Mouse (Mus musculus) liver, embryonic 16.5 days (tissue): ENCODE data around the gene Zfp592. TPM values are rescaled to one million over a fixed set of nuclear protein-coding genes. Genes with fewer than 3 reads are reported as not detected.

Source experiments
- ATAC-seq: fragments of 200-750 bp; cut with Nextera tagmentation; 2 replicates; pipeline ENCODE4 v1.8.0; 2017; ENCODE audit warnings: low read depth, mild to moderate bottlenecking, moderate number of reproducible peaks, moderate library complexity
- H3K27ac ChIP-seq: fragments of 300-500 bp; sonication (generic); 2 replicates; pipeline ENCODE4 v1.5.1; 2014; ENCODE audit warnings: mild to moderate bottlenecking, low read length
- H3K27me3 ChIP-seq: fragments of 300-500 bp; sonication (generic); 2 replicates; pipeline ENCODE4 v1.6.1; 2014; ENCODE audit warnings: low read depth, low read length, mixed read lengths; ENCODE audit not compliant: control insufficient read depth, insufficient read depth
- H3K36me3 ChIP-seq: fragments of 300-500 bp; sonication (generic); 2 replicates; pipeline ENCODE4 v1.6.1; 2014; ENCODE audit warnings: mild to moderate bottlenecking; ENCODE audit not compliant: control insufficient read depth, insufficient read depth
- H3K4me1 ChIP-seq: fragments of 300-500 bp; sonication (generic); 2 replicates; pipeline ENCODE4 v1.6.1; 2014; ENCODE audit warnings: low read depth, low read length, mixed read lengths; ENCODE audit not compliant: control insufficient read depth
- H3K4me2 ChIP-seq: fragments of 300-500 bp; sonication (generic); 2 replicates; pipeline ENCODE4 v1.6.1; 2014; ENCODE audit warnings: low read depth, low read length, mixed read lengths
- H3K4me3 ChIP-seq: fragments of 300-500 bp; sonication (generic); 2 replicates; pipeline ENCODE4 v1.5.1; 2014; ENCODE audit warnings: low read depth, mild to moderate bottlenecking, low read length
- H3K9ac ChIP-seq: fragments of 300-500 bp; sonication (generic); 2 replicates; pipeline ENCODE4 v1.6.1; 2014; ENCODE audit warnings: low read depth, low read length
- H3K9me3 ChIP-seq: fragments of 300-500 bp; sonication (generic); replicated peaks from 2 replicates; pipeline ENCODE4 v1.6.1; 2016; ENCODE audit warnings: low read length; ENCODE audit not compliant: control insufficient read depth
- WGBS: fragments of 180-500 bp; shearing (Covaris S2); extraction: QIAGEN DNeasy Blood & Tissue Kit; methylation state at CpG from one replicate; pipeline ENCODE4 v1.1.7; 2014; ENCODE audit not compliant: insufficient replicate concordance; 5-methylcytosine and 5-hydroxymethylcytosine counted together
- polyA plus RNA-seq: library from polyadenylated mRNA; unstranded; fragments of >200 nt; fragmentation: Nextera tagmentation; extraction: Ambion mirVana; gene quantifications from 2 replicates; pipeline ENCODE4 v1.2.1, GENCODE M21; 2015

The Zfp592 gene
- 7.1 and 8.1 TPM in 2 replicates for polyA plus RNA-seq

- no peaks in the 10 kb centered on the region for H3K36me3 ChIP-seq
- WGBS, result under 1% methylated on average over 49 of the region's 102 CpGs
- peak; percentile 93 for ATAC-seq
Measured at GRCm38 (mm10) chr7:80992980-80993833, at the start of gene Zfp592. Zfp592 (plus strand) TSS chr7:80993681.

DNA sequence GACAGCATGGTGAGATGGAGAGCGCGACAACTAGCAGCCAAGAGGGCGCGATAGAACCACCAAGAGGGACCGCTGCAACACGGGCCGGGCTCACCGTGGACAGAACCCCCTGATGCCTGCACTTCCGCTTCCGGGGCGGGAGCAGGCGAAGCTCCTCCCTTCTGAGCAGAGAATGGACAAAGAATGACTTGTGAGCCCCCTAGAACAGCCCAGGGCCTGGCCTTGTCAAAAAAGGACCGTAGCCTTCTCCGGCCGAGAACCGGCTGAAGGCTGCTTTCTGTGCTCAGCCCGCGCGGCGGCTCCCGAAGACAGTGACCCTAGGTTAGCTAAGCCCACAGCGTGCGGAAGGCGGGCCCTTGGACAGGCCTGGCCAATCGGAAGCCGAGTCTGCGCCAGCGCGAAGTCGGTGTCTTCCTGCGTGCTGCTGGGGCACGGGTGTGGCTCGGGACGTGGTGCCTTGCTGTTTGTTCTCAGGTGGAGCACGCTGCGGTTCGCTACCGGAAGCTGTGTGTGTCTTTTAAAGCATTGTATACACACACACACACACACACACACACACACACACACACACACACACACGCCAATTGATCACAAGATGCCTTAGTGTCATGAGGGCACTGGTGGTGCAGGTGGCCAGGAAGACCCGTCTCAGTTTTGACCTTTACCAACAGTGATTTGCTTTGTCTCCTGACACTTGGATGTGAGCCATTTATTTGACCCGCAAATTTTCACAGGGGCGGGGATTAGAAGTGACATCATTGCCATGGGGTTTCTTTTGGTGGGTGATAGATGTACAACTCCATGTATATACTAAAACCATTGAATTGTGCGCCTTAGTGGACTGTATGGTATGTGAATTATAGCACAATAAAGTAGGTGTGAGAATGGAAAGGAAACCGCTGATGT lies 45.8 kb upstream of the Zfp592 start, which contains the start of gene Sec11a:
TSS of gene Sec11a (minus strand) at position 336 of the 906 bp plus-strand sequence.
- H3K36me3 ChIP-seq, result no peaks in the 10 kb centered on the region
- 2% methylated on average over 44 of the region's 44 CpGs for WGBS
- peaks cover 22% of the 10 kb centered on the region for H3K4me1 ChIP-seq
- H3K4me3 ChIP-seq, result peak within 1 kb of the TSS; percentile 91
- H3K4me2 ChIP-seq, result peak within 1 kb of the TSS; percentile 86
- H3K27ac ChIP-seq, result peak within 1 kb of the TSS; percentile 77
- H3K27me3 ChIP-seq, result no peaks in the 10 kb centered on the region
- ATAC-seq, result peak; percentile 100
- no peaks in the 10 kb centered on the region for H3K9me3 ChIP-seq
- peak within 1 kb of the TSS; percentile 88 for H3K9ac ChIP-seq

More at GRCm38 (mm10) chr7:80992980-80993833, at the start of gene Zfp592:
- H3K9me3 ChIP-seq, result no peaks in the 10 kb centered on the region
- H3K9ac ChIP-seq, result peak within 1 kb of the TSS; percentile 98
- no peaks in the 10 kb centered on the region for H3K27me3 ChIP-seq
- peak within 1 kb of the TSS; percentile 95 for H3K4me2 ChIP-seq
- peak within 1 kb of the TSS; percentile 91 for H3K27ac ChIP-seq
- H3K4me3 ChIP-seq, result peak within 1 kb of the TSS; percentile 96
- H3K4me1 ChIP-seq, result peaks cover 62% of the 10 kb centered on the region

GRCm38 (mm10) chr7:80951461-80951860 lies 42.0 kb upstream of the Zfp592 start:
- H3K4me1 ChIP-seq, result peaks cover 7% of the 10 kb centered on the region
- WGBS, result 65% methylated on average over 4 of the region's 4 CpGs
- no peaks in the 10 kb centered on the region for H3K9me3 ChIP-seq
- H3K27ac ChIP-seq, result no peak overlapping the region
- no peak overlapping the region for H3K9ac ChIP-seq
- no peaks in the 10 kb centered on the region for H3K36me3 ChIP-seq
- H3K27me3 ChIP-seq, result no peaks in the 10 kb centered on the region
- no peak overlapping the region for H3K4me2 ChIP-seq
- no peak overlapping the region for H3K4me3 ChIP-seq
- ATAC-seq, result no peak

DNA sequence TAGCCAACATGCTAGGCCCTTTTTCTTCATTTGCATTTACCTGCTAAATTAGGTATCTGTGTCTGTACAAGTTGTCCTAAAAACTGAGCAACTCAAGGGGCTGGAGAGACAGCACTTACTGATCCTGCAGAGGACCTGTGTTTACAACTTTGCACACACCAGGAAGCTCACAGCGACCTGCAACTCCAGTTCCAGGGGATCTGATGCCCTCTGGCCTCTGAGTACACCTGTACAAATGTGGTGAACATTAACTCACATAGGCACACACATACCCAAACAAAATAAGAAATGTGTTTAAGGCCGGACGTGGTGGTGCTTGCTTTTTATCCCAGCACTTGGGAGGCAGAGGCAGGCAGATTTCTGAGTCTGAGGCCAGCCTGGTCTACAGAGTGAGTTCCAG lies 41.3 kb upstream of the Zfp592 start:
- Histone ChIP-seq H3K27ac (no peak overlapping the region), H3K36me3 (no peaks in the 10 kb centered on the region), H3K9me3 (no peaks in the 10 kb centered on the region), H3K27me3 (no peaks in the 10 kb centered on the region), H3K4me1 (peaks cover 3% of the 10 kb centered on the region), H3K4me3 (no peak overlapping the region), H3K4me2 (no peak overlapping the region), H3K9ac (no peak overlapping the region)
- ATAC-seq, result no peak
- 40% methylated on average over 3 of the region's 3 CpGs for WGBS

DNA sequence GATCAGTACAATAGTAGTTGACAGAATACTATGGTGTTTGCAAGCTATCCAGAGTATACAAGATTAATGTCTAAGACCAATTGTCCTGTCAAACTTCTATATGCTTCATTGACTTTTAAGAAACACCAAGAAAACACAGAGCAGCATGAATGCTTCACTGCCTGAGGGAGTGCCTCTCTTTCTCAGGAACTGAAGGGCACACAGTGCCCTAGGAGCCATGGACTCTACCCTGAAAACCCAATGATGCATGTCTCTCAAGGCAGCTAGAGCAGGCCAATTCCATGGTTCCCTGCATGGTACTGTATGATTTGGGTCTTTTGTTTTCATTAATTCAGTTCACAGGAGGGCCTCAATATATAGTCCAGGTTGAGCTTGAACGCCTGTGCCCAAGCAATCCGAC lies 39.2 kb upstream of the Zfp592 start:
- no peaks in the 10 kb centered on the region for H3K9me3 ChIP-seq
- H3K9ac ChIP-seq, result no peak overlapping the region
- no peaks in the 10 kb centered on the region for H3K4me1 ChIP-seq
- no peak for ATAC-seq
- 77% methylated on average over 2 of the region's 2 CpGs for WGBS
- no peak overlapping the region for H3K4me3 ChIP-seq
- no peak overlapping the region for H3K27ac ChIP-seq
- no peaks in the 10 kb centered on the region for H3K27me3 ChIP-seq
- H3K4me2 ChIP-seq, result no peak overlapping the region
- H3K36me3 ChIP-seq, result no peaks in the 10 kb centered on the region

DNA sequence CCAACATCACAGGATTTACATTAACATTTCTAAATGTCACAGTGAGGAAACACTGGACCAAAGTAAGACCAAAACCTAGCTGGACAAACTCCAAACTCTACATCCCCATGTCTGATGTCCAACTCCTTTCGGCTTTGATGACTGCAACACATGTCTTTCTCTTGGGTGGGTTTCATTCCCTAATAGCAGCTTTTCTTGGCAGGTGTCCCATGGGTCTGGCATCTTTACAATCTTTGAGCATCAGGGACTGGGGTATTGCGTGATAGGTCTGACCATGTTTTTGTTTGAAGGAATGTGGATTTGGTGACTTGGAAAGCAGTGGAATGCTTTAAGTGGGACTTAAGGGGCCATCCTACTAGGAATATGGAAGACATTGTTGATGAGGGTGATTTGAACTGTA lies 36.6 kb upstream of the Zfp592 start:
- Histone ChIP-seq H3K4me1 (no peaks in the 10 kb centered on the region), H3K4me2 (no peak overlapping the region), H3K27me3 (no peaks in the 10 kb centered on the region), H3K36me3 (no peaks in the 10 kb centered on the region), H3K4me3 (no peak overlapping the region), H3K9me3 (no peaks in the 10 kb centered on the region), H3K9ac (no peak overlapping the region), H3K27ac (no peak overlapping the region)
- WGBS, result 70% methylated on average over 2 of the region's 2 CpGs
- ATAC-seq, result no peak

GRCm38 (mm10) chr7:80959003-80959402 lies 34.5 kb upstream of the Zfp592 start:
- 22% methylated on average over 3 of the region's 3 CpGs for WGBS

GRCm38 (mm10) chr7:80962799-80963198 lies 30.7 kb upstream of the Zfp592 start:
- no peaks in the 10 kb centered on the region for H3K36me3 ChIP-seq
- no peaks in the 10 kb centered on the region for H3K27me3 ChIP-seq
- WGBS, result 72% methylated on average over 6 of the region's 6 CpGs
- H3K4me3 ChIP-seq, result no peak overlapping the region
- ATAC-seq, result no peak
- no peak overlapping the region for H3K4me2 ChIP-seq
- no peaks in the 10 kb centered on the region for H3K4me1 ChIP-seq
- no peaks in the 10 kb centered on the region for H3K9me3 ChIP-seq
- H3K27ac ChIP-seq, result no peak overlapping the region
- no peak overlapping the region for H3K9ac ChIP-seq

More at GRCm38 (mm10) chr7:80959003-80959402, 34.5 kb upstream of the Zfp592 start:
- Histone ChIP-seq H3K4me2 (no peak overlapping the region), H3K27me3 (no peaks in the 10 kb centered on the region), H3K27ac (no peak overlapping the region), H3K9ac (no peak overlapping the region), H3K9me3 (no peaks in the 10 kb centered on the region), H3K4me3 (no peak overlapping the region), H3K4me1 (no peaks in the 10 kb centered on the region), H3K36me3 (no peaks in the 10 kb centered on the region)
- peak; percentile 35; the same call in 1 of the 2 replicates for ATAC-seq
